Mouse (Mus musculus) liver, postnatal 0 days (tissue): ENCODE measurements around the gene Tmem63b.

Experiments used
- CTCF ChIP-seq: sonication (generic); IDR thresholded peaks from 2 replicates; pipeline ENCODE4 v1.5.1; 2016; ENCODE audit warnings: antibody characterized with exemption, low read depth
- EP300 ChIP-seq: IDR thresholded peaks from 2 replicates; pipeline ENCODE4 v1.6.1; 2016; ENCODE audit warnings: antibody characterized with exemption, low read depth, mild to moderate bottlenecking

DNA sequence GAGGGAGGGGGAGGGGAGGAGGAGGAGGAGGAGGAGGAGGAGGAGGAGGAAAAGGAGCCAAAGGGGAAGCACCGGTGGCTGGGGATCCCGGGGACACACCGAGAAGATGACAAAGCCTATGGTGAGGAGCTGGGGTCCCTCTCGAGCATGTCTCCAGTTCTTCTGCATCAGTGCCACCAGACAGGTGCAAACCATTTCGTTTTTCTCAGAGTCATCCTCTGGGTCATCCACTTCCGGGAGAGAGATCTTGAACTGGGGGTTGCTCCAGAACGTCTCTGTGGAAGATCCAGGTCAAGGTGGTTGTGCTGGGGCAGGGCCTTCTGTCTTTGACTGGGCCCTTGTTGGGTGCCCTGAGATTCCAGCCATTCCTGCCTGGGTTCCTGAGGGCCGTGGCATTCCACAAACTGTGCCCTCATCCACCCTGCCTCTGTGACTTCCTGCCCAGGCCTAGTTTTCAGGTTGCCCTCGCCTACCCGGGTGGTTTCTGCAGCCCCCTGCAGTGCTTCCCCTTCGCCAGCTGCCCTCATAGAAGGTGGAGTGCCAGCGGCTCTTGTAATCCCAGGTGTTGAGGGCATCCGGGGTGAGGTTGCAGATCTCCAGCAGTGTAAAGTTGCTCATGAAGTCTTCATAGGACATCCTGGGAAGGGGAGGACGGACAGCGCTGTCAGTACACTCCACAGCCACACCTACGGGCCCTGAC is 48.0 kb downstream of the Tmem63b start:
- no peak for TF ChIP-seq CTCF
- TF ChIP-seq EP300 = no peak
